Mouse (Mus musculus): Measurements from ENCODE around the gene Gng13. TPM values are rescaled to one million over a fixed set of nuclear protein-coding genes. Genes with fewer than 3 reads are reported as not detected.
A peak's percentile ranks its signal among the peaks of the same experiment; 100 is the strongest.

Gng13 gene
- polyA plus RNA-seq, 1 experiment from 2014 or later, result 4.6 TPM

DNA sequence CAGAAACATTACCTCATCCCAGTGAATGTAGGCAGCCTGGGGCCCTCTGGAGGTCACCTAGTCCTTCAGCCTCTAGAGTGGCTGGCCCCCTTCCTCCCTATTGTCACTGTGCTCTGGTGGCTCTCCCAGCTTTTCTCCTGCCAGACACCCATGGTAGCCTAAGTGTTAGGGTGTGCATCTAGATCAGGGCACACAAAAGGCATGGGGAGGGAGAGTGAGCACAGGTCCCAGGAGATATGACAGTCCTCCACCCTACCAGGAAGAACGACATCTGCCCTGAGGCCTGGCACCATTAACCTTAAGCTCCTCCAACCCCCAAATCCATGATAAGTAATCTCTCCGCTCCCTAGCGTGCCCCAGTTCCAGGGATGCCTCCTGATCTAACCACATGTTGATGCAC lies 1.3 kb upstream of the Gng13 start:
- H3K36me3 ChIP-seq, result peaks cover 22% of the 10 kb centered on the region
- H3K4me3 ChIP-seq, result no peak overlapping the region
- peaks cover 31% of the 10 kb centered on the region for H3K4me1 ChIP-seq
- 32% methylated on average over 3 of the region's 3 CpGs for WGBS
- H3K27ac ChIP-seq, result no peak overlapping the region
- no peak for DNase-seq (ENCODE audit: low spot score)
- H3K9me3 ChIP-seq, result no peaks in the 10 kb centered on the region
- peaks cover 48% of the 10 kb centered on the region for H3K27me3 ChIP-seq (ENCODE audit: insufficient read depth, poor library complexity, severe bottlenecking)

- 8% methylated on average over 6 of the region's 6 CpGs for WGBS
- Histone ChIP-seq H3K9me3 (no peaks in the 10 kb centered on the region), H3K36me3 (peaks cover 27% of the 10 kb centered on the region), H3K27me3 (ENCODE audit: insufficient read depth, poor library complexity, severe bottlenecking) (peaks cover 48% of the 10 kb centered on the region), H3K4me3 (no peak overlapping the region), H3K4me1 (peaks cover 31% of the 10 kb centered on the region), H3K27ac (0 out of 2 replicates have a peak overlapping the region, but pooled peaks have one; percentile 23)
- DNase-seq (ENCODE audit: low spot score), result no peak
Measured at GRCm38 (mm10) chr17:25716130-25716529, 841 bp upstream of the Gng13 start.

- H3K27me3 ChIP-seq (ENCODE audit: insufficient read depth, poor library complexity, severe bottlenecking), result peaks cover 48% of the 10 kb centered on the region
- H3K36me3 ChIP-seq, result peaks cover 43% of the 10 kb centered on the region
- DNase-seq (ENCODE audit: low spot score), result no peak
- 6% methylated on average over 6 of the region's 6 CpGs for WGBS
- H3K27ac ChIP-seq, result peak overlapping the region; percentile 67
- H3K9me3 ChIP-seq, result no peaks in the 10 kb centered on the region
- H3K4me1 ChIP-seq, result peaks cover 31% of the 10 kb centered on the region
- H3K4me3 ChIP-seq, result peak overlapping the region; percentile 63
Measured at GRCm38 (mm10) chr17:25717691-25718090, 720 bp downstream of the Gng13 start.

- H3K36me3 ChIP-seq, result peaks cover 61% of the 10 kb centered on the region
- peaks cover 31% of the 10 kb centered on the region for H3K27me3 ChIP-seq (ENCODE audit: insufficient read depth, poor library complexity, severe bottlenecking)
- peaks cover 22% of the 10 kb centered on the region for H3K4me1 ChIP-seq
- WGBS, result 94% methylated on average over 5 of the region's 5 CpGs
- no peak overlapping the region for H3K27ac ChIP-seq
- no peak overlapping the region for H3K4me3 ChIP-seq
- DNase-seq (ENCODE audit: low spot score), result no peak
- no peaks in the 10 kb centered on the region for H3K9me3 ChIP-seq
Measured at GRCm38 (mm10) chr17:25721476-25721875, 4.5 kb downstream of the Gng13 start.

GRCm38 (mm10) chr17:25723470-25723869 lies 6.5 kb downstream of the Gng13 start:
- no peak for DNase-seq (ENCODE audit: low spot score)
- WGBS, result 92% methylated on average over 19 of the region's 19 CpGs
- peaks cover 19% of the 10 kb centered on the region for H3K4me1 ChIP-seq
- H3K4me3 ChIP-seq, result no peak overlapping the region
- H3K9me3 ChIP-seq, result no peaks in the 10 kb centered on the region
- H3K36me3 ChIP-seq, result peaks cover 60% of the 10 kb centered on the region
- H3K27me3 ChIP-seq (ENCODE audit: insufficient read depth, poor library complexity, severe bottlenecking), result peaks cover 11% of the 10 kb centered on the region
- no peak overlapping the region for H3K27ac ChIP-seq

DNA sequence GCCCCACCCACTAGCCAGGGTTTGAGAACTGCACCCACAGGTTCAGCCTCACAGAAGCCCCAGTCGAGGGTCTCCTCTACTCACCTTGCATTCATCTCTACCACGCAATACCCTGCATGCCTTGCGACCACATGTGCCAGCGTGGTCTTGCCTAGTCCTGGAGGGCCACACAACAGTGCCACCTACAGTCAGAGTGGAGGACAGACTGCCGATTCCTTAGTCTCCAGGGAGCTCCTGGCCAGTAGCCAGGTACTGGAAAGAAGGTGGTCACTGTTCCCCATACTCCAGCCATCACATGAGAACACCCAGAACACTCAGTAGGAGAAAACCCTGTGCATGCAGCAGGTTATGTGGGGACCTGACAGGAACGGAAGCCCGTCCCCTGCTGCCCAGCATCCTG lies 6.9 kb downstream of the Gng13 start:
- 81% methylated on average over 7 of the region's 7 CpGs for WGBS
- H3K36me3 ChIP-seq, result peaks cover 56% of the 10 kb centered on the region
- no peak overlapping the region for H3K4me3 ChIP-seq

GRCm38 (mm10) chr17:25725264-25725663 lies 8.3 kb downstream of the Gng13 start:
- Histone ChIP-seq H3K27me3 (ENCODE audit: insufficient read depth, poor library complexity, severe bottlenecking) (no peaks in the 10 kb centered on the region), H3K36me3 (peaks cover 50% of the 10 kb centered on the region), H3K9me3 (no peaks in the 10 kb centered on the region), H3K4me3 (no peak overlapping the region), H3K27ac (no peak overlapping the region), H3K4me1 (peaks cover 22% of the 10 kb centered on the region)
- 81% methylated on average over 6 of the region's 6 CpGs for WGBS
- DNase-seq (ENCODE audit: low spot score), result no peak

More for the DNA sequence above, 6.9 kb downstream of the Gng13 start:
- peaks cover 22% of the 10 kb centered on the region for H3K4me1 ChIP-seq
- no peak overlapping the region for H3K27ac ChIP-seq
- H3K27me3 ChIP-seq (ENCODE audit: insufficient read depth, poor library complexity, severe bottlenecking), result peaks cover 7% of the 10 kb centered on the region; the same call in 1 of the 2 replicates
- DNase-seq (ENCODE audit: low spot score), result no peak
- no peaks in the 10 kb centered on the region for H3K9me3 ChIP-seq

GRCm38 (mm10) chr17:25727265-25728008 lies 10.5 kb downstream of the Gng13 start, which contains the start of the genes Chtf18 and Rpusd1:
Chtf18 (minus strand) TSS chr17:25727419.
Rpusd1 (plus strand) TSS chr17:25727670.
- H3K27ac ChIP-seq, result peak within 1 kb of the TSS; percentile 88
- peaks cover 40% of the 10 kb centered on the region for H3K36me3 ChIP-seq
- H3K27me3 ChIP-seq (ENCODE audit: insufficient read depth, poor library complexity, severe bottlenecking), result no peaks in the 10 kb centered on the region
- H3K4me1 ChIP-seq, result peaks cover 34% of the 10 kb centered on the region
- DNase-seq (ENCODE audit: low spot score), result peak; percentile 100
- WGBS, result 3% methylated on average over 37 of the region's 37 CpGs
- H3K9me3 ChIP-seq, result no peaks in the 10 kb centered on the region
- H3K4me3 ChIP-seq, result peak within 1 kb of the TSS; percentile 74

GRCm38 (mm10) chr17:25728009-25728270 lies 11.0 kb downstream of the Gng13 start:
- Histone ChIP-seq H3K27ac (peak overlapping the region; percentile 88), H3K36me3 (peaks cover 35% of the 10 kb centered on the region)

DNA sequence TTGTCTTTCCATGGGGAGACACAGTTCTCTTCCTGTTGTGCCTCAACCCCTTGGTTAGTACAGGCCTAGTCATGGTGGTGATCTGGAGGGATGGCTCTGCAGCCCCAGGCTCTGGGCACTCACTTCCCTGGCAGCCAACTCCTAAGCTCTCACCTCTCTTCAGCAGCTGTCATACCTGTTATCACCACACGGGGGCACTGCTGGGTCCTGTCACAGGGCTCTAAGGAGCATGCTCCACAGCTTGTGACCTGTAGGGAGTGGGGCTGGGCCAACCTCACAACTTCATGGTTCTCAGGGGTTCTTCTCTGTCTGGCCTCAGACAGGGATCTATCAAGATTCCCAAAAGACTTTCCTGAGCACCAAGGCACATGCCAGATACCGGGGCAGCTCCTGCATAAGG lies 15.1 kb downstream of the Gng13 start:
- no peak overlapping the region for H3K4me3 ChIP-seq

More at GRCm38 (mm10) chr17:25728009-25728270, 11.0 kb downstream of the Gng13 start:
- peak overlapping the region; percentile 74 for H3K4me3 ChIP-seq
- no peaks in the 10 kb centered on the region for H3K9me3 ChIP-seq
- DNase-seq (ENCODE audit: low spot score), result no peak
- WGBS, result 22% methylated on average over 4 of the region's 4 CpGs
- H3K4me1 ChIP-seq, result peaks cover 34% of the 10 kb centered on the region
- no peaks in the 10 kb centered on the region for H3K27me3 ChIP-seq (ENCODE audit: insufficient read depth, poor library complexity, severe bottlenecking)

DNA sequence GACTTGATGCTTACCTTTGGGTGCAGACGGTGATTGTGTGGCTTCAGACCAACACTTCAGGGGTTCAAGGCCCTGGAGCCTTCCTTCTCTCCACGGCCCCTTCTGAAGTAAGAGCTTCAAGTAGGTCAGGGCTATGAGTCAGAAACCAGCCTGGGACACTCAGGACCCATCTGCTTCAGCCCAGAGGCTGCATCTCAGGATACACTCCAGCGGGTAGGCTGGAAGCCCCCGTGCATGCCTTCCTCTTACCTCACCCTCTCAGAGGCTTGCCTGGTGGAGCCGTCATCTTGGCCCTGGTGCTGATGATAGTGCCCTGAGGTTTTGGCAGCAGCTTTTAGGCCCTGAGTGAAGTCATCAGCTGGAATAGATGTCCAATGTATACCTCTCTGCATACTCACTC lies 18.3 kb downstream of the Gng13 start:
- Histone ChIP-seq H3K36me3 (peaks cover 13% of the 10 kb centered on the region), H3K27ac (no peak overlapping the region), H3K9me3 (no peaks in the 10 kb centered on the region), H3K4me1 (peaks cover 12% of the 10 kb centered on the region; the same call in 1 of the 2 replicates), H3K4me3 (no peak overlapping the region), H3K27me3 (ENCODE audit: insufficient read depth, poor library complexity, severe bottlenecking) (peaks cover 35% of the 10 kb centered on the region)
- DNase-seq (ENCODE audit: low spot score), result no peak
- WGBS, result 77% methylated on average over 5 of the region's 5 CpGs

More for the DNA sequence above, 15.1 kb downstream of the Gng13 start:
- WGBS, result 16% methylated on average over 2 of the region's 2 CpGs
- DNase-seq (ENCODE audit: low spot score), result peak; percentile 93
- Histone ChIP-seq H3K4me1 (peaks cover 23% of the 10 kb centered on the region), H3K27me3 (ENCODE audit: insufficient read depth, poor library complexity, severe bottlenecking) (peaks cover 18% of the 10 kb centered on the region), H3K27ac (no peak overlapping the region), H3K9me3 (no peaks in the 10 kb centered on the region), H3K36me3 (peaks cover 20% of the 10 kb centered on the region)

DNA sequence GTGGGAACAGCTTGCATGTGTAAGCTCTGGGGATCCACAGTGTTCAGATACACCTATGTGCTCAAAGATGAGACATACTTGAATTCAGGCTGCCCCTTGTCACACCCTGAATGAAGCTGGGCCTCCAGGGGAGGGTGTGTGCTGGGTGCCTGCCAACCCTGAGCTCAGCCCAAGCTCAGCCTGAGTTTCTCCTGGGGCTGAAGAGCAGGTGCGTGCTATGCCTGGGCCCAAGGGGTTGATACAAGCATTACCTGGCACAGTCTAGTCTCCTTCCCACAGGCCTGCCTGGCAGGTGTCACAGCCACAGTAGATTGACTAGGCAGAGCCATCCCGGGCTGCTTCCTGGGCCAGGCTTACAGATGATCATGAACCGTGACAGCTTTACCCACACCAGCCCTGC lies 18.8 kb downstream of the Gng13 start, which contains the start of gene Mslnl:
TSS of gene Mslnl (plus strand) at position 298 of the 400 bp plus-strand sequence.
- Histone ChIP-seq H3K36me3 (peaks cover 8% of the 10 kb centered on the region), H3K9me3 (no peaks in the 10 kb centered on the region), H3K4me1 (peaks cover 12% of the 10 kb centered on the region; the same call in 1 of the 2 replicates), H3K27ac (no peak within 1 kb of the TSS), H3K27me3 (ENCODE audit: insufficient read depth, poor library complexity, severe bottlenecking) (peaks cover 35% of the 10 kb centered on the region), H3K4me3 (no peak within 1 kb of the TSS)
- WGBS, result 76% methylated on average over 3 of the region's 3 CpGs
- DNase-seq (ENCODE audit: low spot score), result no peak

- Histone ChIP-seq H3K4me1 (no peaks in the 10 kb centered on the region), H3K27me3 (ENCODE audit: insufficient read depth, poor library complexity, severe bottlenecking) (peaks cover 51% of the 10 kb centered on the region), H3K27ac (no peak overlapping the region), H3K36me3 (no peaks in the 10 kb centered on the region), H3K9me3 (no peaks in the 10 kb centered on the region), H3K4me3 (no peak overlapping the region)
- no peak for DNase-seq (ENCODE audit: low spot score)
- 70% methylated on average over 7 of the region's 7 CpGs for WGBS
Measured at GRCm38 (mm10) chr17:25738861-25739260, 21.9 kb downstream of the Gng13 start.

Measured in heart, embryonic 10.5 days (tissue).